Mouse (Mus musculus): ENCODE measurements at regions not wholly inside any gene's neighbourhood (a gene's known extent, or its start where the extent isn't known, plus 50 kb on each side); places are given as distances from the start of the nearest gene placed in this dataset.

- no peak for TF ChIP-seq CTCF (conservative IDR thresholded peaks at IDR 0.05; ENCODE audit: low read length)
- TF ChIP-seq NANOG (IDR thresholded peaks at IDR 0.05; ENCODE audit: borderline replicate concordance, low read length), result no peak
Observed at GRCm38 (mm10) chr7:68858471-68859210, 109.6 kb upstream of the Arrdc4 start.
